Mouse (Mus musculus) regulatory T cell (primary cell): ENCODE measurements at regions not wholly inside any gene's neighbourhood (a gene's known extent, or its start where the extent isn't known, plus 50 kb on each side); places are given as distances from the start of the nearest gene placed in this dataset.

Experiments
- in situ Hi-C: fragments of 300-600 bp; cut with MboI, MseI; formaldehyde crosslinking; loops from one replicate; pipeline ENCODE4 v1.15.1; 2025; ENCODE audit warnings: high pct_unique_total_duplicates

GRCm38 (mm10) chr13:93243076-93243475, 50.9 kb upstream of the Tent2 start:
- in situ Hi-C loops: loop anchor here (10.0 kb wide), 1 partner anchor 488 kb away; no protein-coding TSS in a partner anchor

- in situ Hi-C loops: loop anchor here (10.0 kb wide), 1 partner anchor 494 kb away; no protein-coding TSS in a partner anchor
These were observed 50.7 kb upstream of the Homer1 start for GRCm38 (mm10) chr13:93248711-93249110.
